Mouse (Mus musculus): ENCODE measurements around the gene Olfr15. TPM values are rescaled to one million over a fixed set of nuclear protein-coding genes. Genes with fewer than 3 reads are reported as not detected.

Gene Olfr15
- total RNA-seq, 1 experiment from 2014 or later, result not detected

- DNase-seq, result peak; percentile 92
Measured at GRCm38 (mm10) chr16:3872216-3873047, 41.8 kb downstream of the Olfr15 start, which contains the start of gene Naa60. Naa60 (plus strand) TSS chr16:3872375.

GRCm38 (mm10) chr16:3876346-3876745 lies 45.7 kb downstream of the Olfr15 start:
- no peak for DNase-seq

GRCm38 (mm10) chr16:3884201-3885064 lies 53.8 kb downstream of the Olfr15 start, which contains the start of the genes Zfp597 and Gm20695:
Zfp597 (minus strand) TSS chr16:3884561.
Gm20695 (plus strand) TSS chr16:3884648.
- peak; percentile 97 for DNase-seq

- DNase-seq, result no peak
Measured at GRCm38 (mm10) chr16:3885065-3885670, 54.5 kb downstream of the Olfr15 start.

GRCm38 (mm10) chr16:3891621-3892295 lies 61.1 kb downstream of the Olfr15 start:
- DNase-seq, result no peak

GRCm38 (mm10) chr16:3893739-3894138 lies 63.1 kb downstream of the Olfr15 start:
- no peak for DNase-seq

Other genes with a start within 250 kb of the Olfr15 start
- gene Olfr161, start 239.8 kb upstream of the Olfr15 start, total RNA-seq (2021), result not detected in 2 replicates
- not detected in 2 replicates for gene Mefv, start 112.8 kb upstream of the Olfr15 start, total RNA-seq (2021)
- 21.4 and 26.1 TPM in 2 replicates for gene Zfp263, start 86.8 kb upstream of the Olfr15 start, total RNA-seq (2021)
- gene Zfp174, start 16.4 kb downstream of the Olfr15 start, total RNA-seq (2021), result 13.8 and 18.1 TPM in 2 replicates
- 103 and 104 TPM in 2 replicates for gene Naa60, start 41.5 kb downstream of the Olfr15 start, total RNA-seq (2021)
- 24.4 TPM in 2 replicates for gene Zfp597, start 53.7 kb downstream of the Olfr15 start, total RNA-seq (2021)
- 1.5 and 1.8 TPM in 2 replicates for gene Gm20695, start 53.8 kb downstream of the Olfr15 start, total RNA-seq (2021)
- 2.7 and 4.4 TPM in 2 replicates for gene 1700037C18Rik, start 77.8 kb downstream of the Olfr15 start, total RNA-seq (2021)
- gene Cluap1, start 77.9 kb downstream of the Olfr15 start, total RNA-seq (2021), result 18.4 and 23.0 TPM in 2 replicates
- 3.7 and 4.3 TPM in 2 replicates for gene Nlrc3, start 145.8 kb downstream of the Olfr15 start, total RNA-seq (2021)
- 26.7 and 33.7 TPM in 2 replicates for gene Slx4, start 172.9 kb downstream of the Olfr15 start, total RNA-seq (2021)
- not detected in 2 replicates for gene Dnase1, start 206.1 kb downstream of the Olfr15 start, total RNA-seq (2021)
- gene Trap1, start 246.9 kb downstream of the Olfr15 start, total RNA-seq (2021), result 209 TPM in 2 replicates